Mouse (Mus musculus): ENCODE results near the gene Tomm34. TPM values are rescaled to one million over a fixed set of nuclear protein-coding genes. Genes with fewer than 3 reads are reported as not detected.

Gene Tomm34
- polyA plus RNA-seq, 1 experiment from 2014 or later: 49.4 TPM

DNA sequence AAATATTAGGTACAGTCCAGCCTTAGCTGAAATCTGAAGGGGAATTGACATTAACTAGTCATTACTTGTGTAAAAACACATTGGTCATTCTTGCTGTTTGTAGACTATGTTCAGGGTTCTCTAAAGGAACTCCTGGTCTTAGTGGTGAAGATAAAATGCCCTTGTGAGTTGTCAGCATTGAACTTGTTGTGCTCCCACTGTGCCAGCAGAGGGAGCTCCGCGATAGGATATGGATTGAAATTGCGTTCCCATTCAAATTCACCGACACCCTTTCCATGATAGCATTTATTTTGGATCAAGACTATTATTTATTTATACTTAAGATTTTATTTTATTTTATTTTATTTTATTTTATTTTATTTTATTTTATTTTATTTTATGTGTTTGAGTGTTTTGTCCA lies 32.5 kb upstream of the Tomm34 start:
- no peaks in the 10 kb centered on the region for H3K9me3 ChIP-seq (ENCODE audit: control insufficient read depth, low read length)
- no peaks in the 10 kb centered on the region for H3K27me3 ChIP-seq (ENCODE audit: control insufficient read depth, insufficient read depth, low read length)
- H3K4me2 ChIP-seq (ENCODE audit: low read depth, low read length): no peak overlapping the region
- no peak overlapping the region for H3K4me3 ChIP-seq (ENCODE audit: low read depth, low read length)
- H3K36me3 ChIP-seq (ENCODE audit: control insufficient read depth, insufficient read depth, low read length): peaks cover 16% of the 10 kb centered on the region
- WGBS: 33% methylated on average over 4 of the region's 4 CpGs
- no peak for ATAC-seq (ENCODE audit: low read depth)
- no peak overlapping the region for H3K9ac ChIP-seq (replicated peaks; ENCODE audit: low read depth, low read length)
- no peaks in the 10 kb centered on the region for H3K4me1 ChIP-seq (ENCODE audit: control insufficient read depth, insufficient read depth, low read length)
- no peak overlapping the region for H3K27ac ChIP-seq (ENCODE audit: low read depth, low read length)

DNA sequence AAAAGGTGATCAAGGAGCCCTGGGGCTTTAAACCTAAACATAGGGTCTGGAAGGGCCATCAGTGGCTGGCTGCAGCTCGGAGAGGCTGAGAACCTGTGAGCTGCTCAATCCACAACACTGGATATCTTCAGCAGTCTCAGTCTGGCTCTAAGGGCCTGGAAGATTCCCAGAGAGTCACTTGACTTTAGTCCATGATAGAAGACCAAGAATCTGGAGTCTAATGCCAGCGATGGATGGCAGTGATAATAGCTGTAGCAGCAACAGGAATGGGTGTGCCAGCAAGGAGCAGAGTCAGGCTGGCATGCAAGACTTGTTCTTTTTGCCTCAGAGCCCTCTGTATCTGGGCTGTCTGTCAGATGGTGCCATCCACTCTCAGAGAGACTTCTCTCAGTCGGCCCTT lies 31.4 kb upstream of the Tomm34 start:
- 82% methylated on average over 3 of the region's 3 CpGs for WGBS
- no peaks in the 10 kb centered on the region for H3K27me3 ChIP-seq (ENCODE audit: control insufficient read depth, insufficient read depth, low read length)
- H3K4me2 ChIP-seq (ENCODE audit: low read depth, low read length): no peak overlapping the region
- no peak overlapping the region for H3K4me3 ChIP-seq (ENCODE audit: low read depth, low read length)
- no peaks in the 10 kb centered on the region for H3K9me3 ChIP-seq (ENCODE audit: control insufficient read depth, low read length)
- no peak overlapping the region for H3K27ac ChIP-seq (ENCODE audit: low read depth, low read length)
- H3K4me1 ChIP-seq (ENCODE audit: control insufficient read depth, insufficient read depth, low read length): no peaks in the 10 kb centered on the region
- no peak for ATAC-seq (ENCODE audit: low read depth)
- H3K9ac ChIP-seq (replicated peaks; ENCODE audit: low read depth, low read length): no peak overlapping the region
- H3K36me3 ChIP-seq (ENCODE audit: control insufficient read depth, insufficient read depth, low read length): peaks cover 16% of the 10 kb centered on the region

DNA sequence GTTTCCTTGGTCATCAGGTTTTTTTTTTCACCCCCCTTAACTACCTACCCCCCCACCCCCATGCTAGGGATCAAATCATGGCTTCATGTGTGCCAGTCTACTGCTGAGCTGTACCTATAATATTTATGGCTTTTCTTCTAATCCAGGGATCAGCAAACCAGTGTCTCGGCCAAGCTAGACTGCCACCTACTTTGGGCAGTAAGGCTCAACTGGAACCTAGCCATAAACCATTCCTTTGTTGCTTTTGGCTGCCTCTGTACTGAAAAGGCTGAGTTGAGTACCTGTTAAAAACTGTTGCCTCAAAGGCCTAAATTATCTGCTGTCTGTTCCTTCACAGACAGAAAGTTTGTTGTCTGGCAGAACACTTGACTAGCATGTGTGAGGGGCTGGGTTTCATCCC lies 31.0 kb upstream of the Tomm34 start:
- no peak overlapping the region for H3K4me2 ChIP-seq (ENCODE audit: low read depth, low read length)
- no peak overlapping the region for H3K9ac ChIP-seq (replicated peaks; ENCODE audit: low read depth, low read length)
- no peaks in the 10 kb centered on the region for H3K4me1 ChIP-seq (ENCODE audit: control insufficient read depth, insufficient read depth, low read length)
- H3K27me3 ChIP-seq (ENCODE audit: control insufficient read depth, insufficient read depth, low read length): no peaks in the 10 kb centered on the region
- ATAC-seq (ENCODE audit: low read depth): no peak
- 65% methylated on average over 1 of the region's 1 CpGs for WGBS
- H3K4me3 ChIP-seq (ENCODE audit: low read depth, low read length): no peak overlapping the region
- H3K9me3 ChIP-seq (ENCODE audit: control insufficient read depth, low read length): no peaks in the 10 kb centered on the region
- H3K27ac ChIP-seq (ENCODE audit: low read depth, low read length): no peak overlapping the region
- peaks cover 16% of the 10 kb centered on the region for H3K36me3 ChIP-seq (ENCODE audit: control insufficient read depth, insufficient read depth, low read length)

DNA sequence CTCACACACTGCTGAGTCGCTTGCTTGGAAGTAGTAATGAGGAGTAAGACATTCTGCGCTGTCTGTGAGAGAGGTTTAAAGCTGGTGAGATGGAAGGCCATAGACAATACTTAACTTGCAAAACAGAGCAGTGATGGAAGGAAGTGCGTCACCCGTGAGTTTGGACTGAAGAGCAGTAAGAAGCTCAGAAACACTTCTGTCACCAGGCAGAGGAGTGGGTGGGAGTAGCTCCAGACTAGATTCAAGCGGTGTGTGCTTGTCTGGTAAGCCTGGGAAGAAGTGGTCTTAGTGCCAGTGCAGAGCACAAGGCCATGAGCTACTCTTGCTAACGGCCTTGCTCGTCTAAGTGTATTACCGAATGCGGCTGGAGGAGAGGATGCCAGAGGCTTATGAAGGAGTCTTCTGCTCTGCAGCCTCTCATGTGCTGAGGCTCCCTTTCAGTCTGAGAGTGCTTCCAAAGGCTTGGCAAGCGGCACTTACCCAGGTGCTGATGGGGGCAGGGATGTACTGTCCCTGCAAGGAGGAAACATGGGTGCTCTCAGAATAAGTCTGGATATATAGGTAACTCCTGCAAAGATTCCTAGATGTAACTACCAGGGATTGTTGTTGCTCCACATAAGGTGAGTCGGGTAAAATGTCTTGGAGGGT lies 27.8 kb upstream of the Tomm34 start:
- no peak overlapping the region for H3K27ac ChIP-seq (ENCODE audit: low read depth, low read length)
- no peaks in the 10 kb centered on the region for H3K27me3 ChIP-seq (ENCODE audit: control insufficient read depth, insufficient read depth, low read length)
- no peak overlapping the region for H3K9ac ChIP-seq (replicated peaks; ENCODE audit: low read depth, low read length)
- H3K4me2 ChIP-seq (ENCODE audit: low read depth, low read length): no peak overlapping the region
- H3K36me3 ChIP-seq (ENCODE audit: control insufficient read depth, insufficient read depth, low read length): peaks cover 16% of the 10 kb centered on the region
- WGBS: 93% methylated on average over 11 of the region's 11 CpGs
- no peak for ATAC-seq (ENCODE audit: low read depth)
- H3K4me1 ChIP-seq (ENCODE audit: control insufficient read depth, insufficient read depth, low read length): no peaks in the 10 kb centered on the region
- H3K4me3 ChIP-seq (ENCODE audit: low read depth, low read length): no peak overlapping the region
- no peaks in the 10 kb centered on the region for H3K9me3 ChIP-seq (ENCODE audit: control insufficient read depth, low read length)

DNA sequence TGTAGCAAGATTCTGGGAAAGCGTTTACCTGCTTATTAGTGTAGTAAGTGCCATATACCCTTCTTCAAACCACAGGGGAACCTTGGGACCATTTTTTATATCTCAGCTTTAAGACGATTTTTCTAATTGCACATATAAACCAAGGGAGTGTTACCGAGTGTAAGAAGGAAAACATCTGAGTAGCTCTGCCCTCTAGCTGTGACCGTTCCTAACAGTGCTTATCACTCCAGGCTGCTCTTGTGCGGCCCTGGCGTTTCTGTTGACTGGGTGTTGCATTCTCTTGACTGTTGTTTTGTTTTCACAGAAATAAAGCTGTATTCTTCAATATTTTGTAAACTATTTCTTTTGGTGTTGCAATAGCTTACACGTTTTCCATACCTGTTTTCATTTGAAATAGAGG lies 23.2 kb upstream of the Tomm34 start:
- H3K9me3 ChIP-seq (ENCODE audit: control insufficient read depth, low read length): no peaks in the 10 kb centered on the region
- H3K4me1 ChIP-seq (ENCODE audit: control insufficient read depth, insufficient read depth, low read length): no peaks in the 10 kb centered on the region
- no peak for ATAC-seq (ENCODE audit: low read depth)
- no peaks in the 10 kb centered on the region for H3K27me3 ChIP-seq (ENCODE audit: control insufficient read depth, insufficient read depth, low read length)
- no peak overlapping the region for H3K4me2 ChIP-seq (ENCODE audit: low read depth, low read length)
- no peak overlapping the region for H3K9ac ChIP-seq (replicated peaks; ENCODE audit: low read depth, low read length)
- H3K36me3 ChIP-seq (ENCODE audit: control insufficient read depth, insufficient read depth, low read length): peaks cover 11% of the 10 kb centered on the region
- H3K27ac ChIP-seq (ENCODE audit: low read depth, low read length): no peak overlapping the region
- no peak overlapping the region for H3K4me3 ChIP-seq (ENCODE audit: low read depth, low read length)
- 87% methylated on average over 7 of the region's 7 CpGs for WGBS

DNA sequence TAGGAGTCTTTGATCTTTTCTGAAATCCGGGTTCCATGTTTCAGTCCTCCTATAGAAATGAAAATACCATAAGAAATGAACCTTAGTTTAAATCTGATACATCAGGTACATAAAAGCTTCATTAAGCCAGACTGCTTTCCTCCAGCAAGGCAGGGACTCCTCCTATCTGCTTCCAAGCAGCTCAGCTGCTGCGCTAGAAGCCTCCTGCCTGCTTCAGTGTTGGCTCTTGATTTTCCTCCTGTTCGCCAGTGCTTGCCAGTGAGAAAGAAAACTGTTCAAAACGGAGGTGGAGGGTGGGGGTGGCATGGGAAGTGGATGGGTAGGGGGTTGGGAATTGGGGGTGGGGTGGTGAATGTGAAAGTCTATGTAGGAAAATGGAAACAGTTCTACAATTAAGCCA lies 18.5 kb upstream of the Tomm34 start:
- no peak overlapping the region for H3K27ac ChIP-seq (ENCODE audit: low read depth, low read length)
- H3K9ac ChIP-seq (replicated peaks; ENCODE audit: low read depth, low read length): no peak overlapping the region
- H3K36me3 ChIP-seq (ENCODE audit: control insufficient read depth, insufficient read depth, low read length): peaks cover 24% of the 10 kb centered on the region
- no peak for ATAC-seq (ENCODE audit: low read depth)
- H3K4me3 ChIP-seq (ENCODE audit: low read depth, low read length): no peak overlapping the region
- no peaks in the 10 kb centered on the region for H3K4me1 ChIP-seq (ENCODE audit: control insufficient read depth, insufficient read depth, low read length)
- no peaks in the 10 kb centered on the region for H3K27me3 ChIP-seq (ENCODE audit: control insufficient read depth, insufficient read depth, low read length)
- H3K4me2 ChIP-seq (ENCODE audit: low read depth, low read length): no peak overlapping the region
- H3K9me3 ChIP-seq (ENCODE audit: control insufficient read depth, low read length): no peaks in the 10 kb centered on the region
- WGBS: 94% methylated on average over 4 of the region's 4 CpGs

DNA sequence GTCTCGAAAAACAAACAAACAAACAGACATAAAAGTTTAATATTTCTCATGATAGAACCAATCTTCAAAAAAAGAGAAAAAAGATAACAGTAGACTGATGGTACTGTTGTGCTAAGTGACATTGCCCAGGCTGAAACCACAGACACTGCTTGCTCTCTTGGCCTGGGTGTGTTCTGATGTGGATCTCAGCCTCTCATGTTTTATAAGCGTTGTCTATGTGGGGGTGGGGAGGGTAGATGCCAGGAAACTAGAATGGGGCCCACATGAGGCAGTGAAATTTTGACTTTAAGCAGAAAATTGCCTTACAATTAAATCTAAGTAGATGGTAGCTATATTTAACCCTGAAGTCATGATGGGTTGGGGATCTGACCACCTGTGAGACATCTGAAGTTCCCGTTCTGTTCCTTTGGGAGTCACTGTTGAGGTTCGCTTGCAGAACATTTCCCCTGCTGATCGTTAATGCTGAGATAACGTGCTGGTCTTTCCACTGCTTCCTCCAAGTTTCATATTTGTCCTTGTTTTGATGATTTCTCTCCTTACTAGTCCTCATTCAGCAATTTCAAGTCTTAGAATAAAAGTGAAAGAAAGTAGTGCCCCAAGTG lies 16.5 kb upstream of the Tomm34 start:
- no peaks in the 10 kb centered on the region for H3K9me3 ChIP-seq (ENCODE audit: control insufficient read depth, low read length)
- no peaks in the 10 kb centered on the region for H3K4me1 ChIP-seq (ENCODE audit: control insufficient read depth, insufficient read depth, low read length)
- 91% methylated on average over 6 of the region's 6 CpGs for WGBS
- H3K27ac ChIP-seq (ENCODE audit: low read depth, low read length): no peak overlapping the region
- no peak for ATAC-seq (ENCODE audit: low read depth)
- no peaks in the 10 kb centered on the region for H3K27me3 ChIP-seq (ENCODE audit: control insufficient read depth, insufficient read depth, low read length)
- no peak overlapping the region for H3K4me3 ChIP-seq (ENCODE audit: low read depth, low read length)
- H3K36me3 ChIP-seq (ENCODE audit: control insufficient read depth, insufficient read depth, low read length): peaks cover 29% of the 10 kb centered on the region
- no peak overlapping the region for H3K4me2 ChIP-seq (ENCODE audit: low read depth, low read length)
- H3K9ac ChIP-seq (replicated peaks; ENCODE audit: low read depth, low read length): no peak overlapping the region

DNA sequence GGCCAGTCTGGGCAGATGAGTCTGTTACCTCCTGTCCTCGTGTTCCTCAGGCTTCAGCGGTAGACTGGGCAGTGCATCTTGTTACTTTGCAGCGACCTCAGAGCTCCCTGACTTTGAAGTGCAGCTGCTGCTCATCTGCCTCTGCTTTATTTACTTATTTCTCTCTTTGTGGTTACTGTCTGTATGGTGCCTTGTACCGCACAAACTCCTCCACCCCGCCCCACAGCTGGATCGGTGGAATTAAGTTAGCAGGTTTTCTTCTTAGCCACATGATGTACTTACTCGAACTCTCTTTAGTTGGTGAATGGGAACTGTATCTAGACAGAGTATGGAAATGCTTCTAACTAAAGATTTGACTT lies 13.4 kb upstream of the Tomm34 start:
- H3K4me1 ChIP-seq (ENCODE audit: control insufficient read depth, insufficient read depth, low read length): no peaks in the 10 kb centered on the region
- H3K27ac ChIP-seq (ENCODE audit: low read depth, low read length): no peak overlapping the region
- no peaks in the 10 kb centered on the region for H3K27me3 ChIP-seq (ENCODE audit: control insufficient read depth, insufficient read depth, low read length)
- peaks cover 49% of the 10 kb centered on the region for H3K36me3 ChIP-seq (ENCODE audit: control insufficient read depth, insufficient read depth, low read length)
- H3K9ac ChIP-seq (replicated peaks; ENCODE audit: low read depth, low read length): no peak overlapping the region
- WGBS: 96% methylated on average over 7 of the region's 7 CpGs
- ATAC-seq (ENCODE audit: low read depth): no peak
- H3K4me3 ChIP-seq (ENCODE audit: low read depth, low read length): no peak overlapping the region
- no peaks in the 10 kb centered on the region for H3K9me3 ChIP-seq (ENCODE audit: control insufficient read depth, low read length)
- no peak overlapping the region for H3K4me2 ChIP-seq (ENCODE audit: low read depth, low read length)

DNA sequence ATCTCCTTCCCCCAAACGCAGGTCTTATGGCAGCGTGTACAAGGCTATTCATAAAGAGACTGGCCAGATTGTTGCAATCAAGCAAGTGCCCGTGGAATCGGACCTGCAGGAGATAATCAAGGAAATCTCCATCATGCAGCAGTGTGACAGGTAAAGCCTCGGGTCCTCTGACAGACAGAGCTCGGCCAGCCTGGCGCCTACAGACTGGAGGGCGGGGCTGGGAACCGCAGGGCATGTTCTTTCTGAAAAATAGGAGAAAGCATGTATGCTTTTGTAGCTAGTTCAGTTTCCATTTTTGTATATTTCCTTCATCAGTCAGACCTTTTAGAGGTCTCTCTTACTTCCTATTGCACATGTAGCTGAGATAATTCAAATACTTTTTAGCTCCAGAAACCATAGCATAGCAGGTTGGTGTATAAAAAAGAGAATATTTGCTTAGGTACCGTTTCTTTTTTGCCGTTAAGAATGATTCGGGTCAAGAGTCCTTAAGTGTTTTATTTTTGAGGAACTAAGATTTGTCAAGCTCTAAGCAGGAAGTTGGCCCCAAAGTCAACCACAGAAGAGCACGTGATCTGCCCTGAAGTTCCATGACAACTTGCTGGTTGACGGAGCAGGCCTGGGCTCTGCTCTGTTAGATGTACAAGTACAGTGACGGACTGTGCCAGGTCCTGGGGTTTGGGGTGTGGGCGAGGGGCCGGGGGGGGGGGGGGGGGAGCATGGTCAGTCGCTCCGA lies 12.8 kb upstream of the Tomm34 start:
- no peak overlapping the region for H3K4me3 ChIP-seq (ENCODE audit: low read depth, low read length)
- no peak overlapping the region for H3K9ac ChIP-seq (replicated peaks; ENCODE audit: low read depth, low read length)
- no peak for ATAC-seq (ENCODE audit: low read depth)
- H3K27me3 ChIP-seq (ENCODE audit: control insufficient read depth, insufficient read depth, low read length): no peaks in the 10 kb centered on the region
- peaks cover 45% of the 10 kb centered on the region for H3K36me3 ChIP-seq (ENCODE audit: control insufficient read depth, insufficient read depth, low read length)
- no peak overlapping the region for H3K27ac ChIP-seq (ENCODE audit: low read depth, low read length)
- 90% methylated on average over 18 of the region's 19 CpGs for WGBS
- no peaks in the 10 kb centered on the region for H3K9me3 ChIP-seq (ENCODE audit: control insufficient read depth, low read length)
- no peak overlapping the region for H3K4me2 ChIP-seq (ENCODE audit: low read depth, low read length)
- no peaks in the 10 kb centered on the region for H3K4me1 ChIP-seq (ENCODE audit: control insufficient read depth, insufficient read depth, low read length)

Measured in neural tube, embryonic 14.5 days (tissue).